Mouse (Mus musculus) layer of hippocampus, adult 8-10 months (tissue): ENCODE measurements around the gene Rflnb. TPM values are rescaled to one million over a fixed set of nuclear protein-coding genes. Genes with fewer than 3 reads are reported as not detected.
A peak's percentile ranks its signal among the peaks of the same experiment; 100 is the strongest.

ENCODE experiments used
- DNase-seq, 2 experiments: peaks; one replicate each; pipeline ENCODE4 v3.0.0; 2022; ENCODE audit warnings: low spot score in 2 of 2
- total RNA-seq, 4 experiments: library from RNA; stranded (reverse); gene quantifications; 2 replicates each; pipeline ENCODE4 v1.2.4; 2022

The Rflnb gene
- 1 to 10 TPM; 7.1 to 9.2 (median 7.9) TPM for total RNA-seq

- DNase-seq = peak in 1 of 2 experiments; percentile 47
These were observed at the start of gene Rflnb for GRCm38 (mm10) chr11:76027139-76028071. Gene Rflnb, minus strand, starts transcription at chr11:76027782.

GRCm38 (mm10) chr11:76077341-76077740, 49.8 kb upstream of the Rflnb start:
- no peak for DNase-seq

- DNase-seq = no peak
These were observed 46.9 kb upstream of the Rflnb start for GRCm38 (mm10) chr11:76074296-76075093.

- DNase-seq = no peak
These were observed 42.2 kb upstream of the Rflnb start for GRCm38 (mm10) chr11:76069816-76070215.

GRCm38 (mm10) chr11:76066563-76067156, 39.1 kb upstream of the Rflnb start:
- DNase-seq = no peak

- no peak for DNase-seq
These were observed 38.0 kb upstream of the Rflnb start for GRCm38 (mm10) chr11:76065521-76066095.

- no peak for DNase-seq
These were observed 36.8 kb upstream of the Rflnb start for GRCm38 (mm10) chr11:76064411-76064810.

- no peak for DNase-seq
These were observed 33.3 kb upstream of the Rflnb start for GRCm38 (mm10) chr11:76060906-76061305.

GRCm38 (mm10) chr11:76059971-76060370, 32.4 kb upstream of the Rflnb start:
- DNase-seq = no peak

GRCm38 (mm10) chr11:76056487-76056886, 28.9 kb upstream of the Rflnb start:
- no peak for DNase-seq

- DNase-seq = no peak
These were observed 24.9 kb upstream of the Rflnb start for GRCm38 (mm10) chr11:76052496-76052895.

- no peak for DNase-seq
These were observed 23.5 kb upstream of the Rflnb start for GRCm38 (mm10) chr11:76050967-76051512.

- no peak for DNase-seq
These were observed 22.9 kb upstream of the Rflnb start for GRCm38 (mm10) chr11:76050509-76050908.

GRCm38 (mm10) chr11:76045367-76045766, 17.8 kb upstream of the Rflnb start:
- DNase-seq = no peak

GRCm38 (mm10) chr11:76044468-76044867, 16.9 kb upstream of the Rflnb start:
- no peak for DNase-seq

- DNase-seq = peak; percentile 17 to 44
These were observed 15.3 kb upstream of the Rflnb start for GRCm38 (mm10) chr11:76042882-76043281.

GRCm38 (mm10) chr11:76042041-76042638, 14.6 kb upstream of the Rflnb start:
- DNase-seq = no peak

GRCm38 (mm10) chr11:76040761-76041376, 13.3 kb upstream of the Rflnb start:
- DNase-seq = no peak

- no peak for DNase-seq
These were observed 12.5 kb upstream of the Rflnb start for GRCm38 (mm10) chr11:76040106-76040505.
